Mouse (Mus musculus) inflammation-experienced regulatory T-cells, adult 6 months (primary cell): Measurements from ENCODE around the gene C1s1. TPM values are rescaled to one million over a fixed set of nuclear protein-coding genes. Genes with fewer than 3 reads are reported as not detected.
"Not testable (repeated sequence)": the region's sequence is repeated elsewhere in the genome, so short reads cannot be mapped to it uniquely, and the experiment has no call there.

Source experiments
- ATAC-seq: one replicate; pipeline ENCODE4 v1.8.0; 2017
- polyA plus RNA-seq, 3 experiments: library from polyadenylated mRNA; unstranded; fragments of 100-300 nt; shearing (Covaris generic); gene quantifications; one replicate each; pipeline ENCODE4 v1.2.1; 2017

Gene C1s1
- polyA plus RNA-seq = not detected

DNA sequence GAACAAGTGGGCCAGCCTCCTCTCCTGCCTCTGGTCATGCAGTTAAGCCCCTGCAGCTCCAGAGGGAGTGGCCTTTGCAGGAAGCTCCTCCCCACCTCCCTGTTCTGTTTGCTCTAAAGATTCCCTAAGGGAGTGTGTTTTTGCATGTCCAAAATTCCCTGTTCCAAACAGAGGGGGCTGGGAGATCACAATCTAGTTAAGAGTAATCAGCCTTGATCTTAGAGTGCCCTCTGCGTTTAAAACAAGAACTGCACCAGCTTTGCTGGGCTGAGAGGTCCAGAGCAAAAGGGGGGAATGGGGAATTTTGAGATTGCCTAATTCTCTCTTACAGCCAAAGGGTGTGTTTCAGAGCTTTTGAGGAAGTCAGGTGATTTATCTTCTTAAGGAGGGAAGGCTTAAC is at the start of gene C1s1:
Gene C1s1, minus strand, starts transcription at position 76 of the 400 bp plus-strand sequence.
- ATAC-seq = not testable (repeated sequence)

DNA sequence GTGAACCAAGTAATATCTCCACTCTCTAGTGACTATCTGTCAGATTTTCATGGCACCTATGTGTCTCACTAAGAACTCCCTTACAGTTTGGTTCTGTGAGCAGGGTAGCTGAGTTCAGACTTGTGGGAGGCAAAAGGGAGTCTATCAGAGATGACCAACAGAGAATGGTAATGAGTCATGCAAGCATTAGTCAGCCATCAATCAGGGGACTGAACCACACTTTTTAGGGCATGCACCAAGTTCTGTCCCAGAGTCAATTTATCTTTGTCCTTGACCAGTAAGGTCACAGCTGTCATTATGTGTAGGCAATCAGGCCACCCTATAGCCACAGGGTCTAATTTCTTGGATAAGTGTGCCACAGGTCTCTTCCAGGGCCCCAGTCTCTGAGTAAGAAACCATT is 46.6 kb upstream of the C1s1 start:
- no peak for ATAC-seq

DNA sequence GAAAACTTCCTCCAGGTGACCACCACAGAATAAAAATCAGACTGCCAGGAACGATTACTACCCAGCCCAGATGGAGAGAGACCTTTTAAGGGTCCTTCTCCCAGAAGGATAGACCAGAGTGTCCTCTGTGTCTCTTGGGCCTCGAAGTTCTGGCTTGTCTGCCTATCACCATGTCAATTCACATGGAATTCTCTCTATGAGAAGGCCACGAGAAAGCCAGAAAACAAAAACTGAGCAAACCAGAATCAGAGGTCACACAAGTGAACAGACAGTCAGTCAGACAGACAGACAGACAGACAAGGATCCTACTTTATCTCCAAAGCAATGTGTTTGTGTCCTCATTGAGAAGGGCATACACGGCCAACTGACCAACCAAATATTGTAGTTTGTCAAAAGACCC is 44.1 kb upstream of the C1s1 start:
- ATAC-seq = no peak

DNA sequence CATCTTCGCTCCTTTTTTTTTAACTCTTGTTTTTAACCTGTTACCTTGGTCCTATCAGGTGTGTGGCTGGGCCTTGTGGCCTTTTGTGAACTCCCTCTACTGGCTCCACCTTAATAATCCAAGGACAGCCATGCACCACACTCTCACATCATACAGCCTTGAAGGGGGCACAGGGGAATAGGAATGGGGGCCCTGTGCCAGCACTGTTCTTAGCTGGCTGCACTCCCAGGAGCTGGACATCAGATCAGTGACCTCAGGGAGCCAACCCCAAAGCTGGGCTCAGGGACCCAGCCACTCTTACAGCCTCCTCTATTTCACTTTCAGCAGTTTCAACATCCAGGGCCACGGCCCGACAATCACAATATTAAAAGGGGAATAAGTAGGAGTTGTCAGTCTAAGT is 43.6 kb upstream of the C1s1 start:
- no peak for ATAC-seq

DNA sequence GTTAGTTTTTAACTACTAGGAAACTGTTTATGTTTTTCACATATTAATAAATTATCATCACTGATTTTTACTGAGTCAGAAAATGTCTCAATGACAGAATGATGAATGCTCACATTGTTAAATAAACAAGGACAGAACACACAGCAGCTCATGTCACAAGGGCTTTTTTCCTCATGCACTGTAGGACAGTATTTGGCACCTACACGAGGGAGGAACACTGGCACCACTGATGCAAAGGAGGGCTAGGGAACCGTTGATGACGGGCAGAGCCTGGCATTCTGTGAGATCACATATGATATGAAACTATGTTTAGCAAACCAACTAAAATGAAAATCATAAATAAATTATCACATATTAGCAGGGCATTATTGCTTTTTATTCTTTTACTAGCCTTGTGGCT is 42.8 kb upstream of the C1s1 start:
- no peak for ATAC-seq

DNA sequence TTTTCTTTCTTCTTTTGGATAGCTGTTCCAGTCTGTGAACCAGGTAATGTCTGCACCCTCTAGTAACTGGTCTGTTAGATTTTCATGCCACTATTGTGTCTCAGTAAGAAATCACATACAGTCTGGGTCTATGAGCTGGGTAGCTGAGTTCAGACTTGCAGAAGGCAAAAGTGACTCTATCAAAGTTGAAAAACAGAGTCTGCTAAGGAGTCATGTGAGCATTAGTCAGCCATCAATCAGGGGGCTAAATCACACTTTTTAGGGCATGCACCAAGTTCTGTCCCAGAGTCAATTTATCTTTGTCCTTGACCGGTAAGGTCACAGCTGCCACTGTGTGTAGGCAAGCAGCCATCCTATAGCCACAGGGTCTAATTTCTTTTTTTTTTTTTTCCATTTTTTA is 40.1 kb upstream of the C1s1 start:
- no peak for ATAC-seq

DNA sequence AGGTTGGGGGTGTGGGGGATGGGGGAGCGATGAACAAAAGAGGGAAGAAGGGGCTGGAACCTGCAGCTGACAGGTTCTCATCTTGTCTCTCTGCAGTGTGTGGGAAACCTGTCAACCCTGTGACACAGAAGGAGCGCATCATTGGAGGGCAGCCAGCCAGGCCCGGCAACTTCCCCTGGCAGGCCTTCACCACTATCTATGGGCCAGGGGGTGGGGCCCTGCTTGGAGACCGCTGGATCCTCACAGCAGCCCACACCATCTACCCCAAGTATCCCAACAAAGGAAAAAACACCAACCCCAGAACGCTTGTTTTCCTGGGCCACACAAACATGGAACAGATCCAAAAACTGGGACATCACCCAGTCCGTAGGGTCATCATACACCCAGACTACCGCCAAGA is 38.0 kb upstream of the C1s1 start:
- ATAC-seq = not testable (repeated sequence)

DNA sequence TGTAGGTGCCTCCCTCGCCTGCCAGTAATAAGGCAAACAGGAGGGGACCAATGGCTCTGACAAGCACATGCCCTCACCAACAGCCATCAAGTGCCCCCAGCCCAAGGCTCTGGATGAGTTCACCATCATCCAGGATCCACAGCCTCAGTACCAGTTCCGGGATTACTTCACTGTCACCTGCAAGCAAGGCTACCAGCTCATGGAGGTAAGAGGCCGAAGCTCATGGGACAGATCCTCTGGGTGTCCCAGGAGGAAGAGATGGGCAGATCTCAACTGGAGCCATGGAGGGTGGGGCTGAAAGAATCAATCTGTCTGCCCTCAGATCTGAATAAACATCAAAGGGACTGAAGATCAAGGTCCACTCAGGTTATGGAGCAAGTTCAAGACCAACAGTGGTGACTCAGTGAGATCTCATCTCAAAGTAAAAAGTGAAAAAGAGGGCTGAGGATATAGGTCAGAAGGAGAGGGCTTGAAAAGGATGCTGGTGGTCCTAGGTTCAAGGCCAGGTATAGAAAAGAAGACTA is 33.1 kb upstream of the C1s1 start:
- ATAC-seq = not testable (repeated sequence)

DNA sequence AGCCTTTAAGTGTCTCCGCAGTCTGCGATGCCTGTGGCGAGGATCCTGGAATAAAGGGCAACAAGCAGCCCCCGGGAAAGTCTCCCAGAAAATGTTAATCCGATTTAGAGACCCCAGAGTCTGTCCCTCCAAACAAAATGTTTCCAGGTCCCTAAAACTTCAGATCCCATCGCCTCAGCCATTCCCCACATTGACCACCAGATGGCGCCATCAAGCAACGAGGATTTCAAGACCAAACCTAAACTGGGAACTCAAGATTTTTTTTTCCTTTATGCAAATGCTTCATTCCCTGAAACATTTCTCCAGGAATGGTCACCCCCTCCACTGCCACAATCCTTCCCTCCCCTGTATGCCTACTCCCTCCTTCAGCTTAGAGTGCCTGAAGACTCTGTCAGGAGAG is 27.9 kb upstream of the C1s1 start, which contains the start of gene C1rb:
Gene C1rb, plus strand, starts transcription at position 269 of the 400 bp plus-strand sequence.
- ATAC-seq = no peak

DNA sequence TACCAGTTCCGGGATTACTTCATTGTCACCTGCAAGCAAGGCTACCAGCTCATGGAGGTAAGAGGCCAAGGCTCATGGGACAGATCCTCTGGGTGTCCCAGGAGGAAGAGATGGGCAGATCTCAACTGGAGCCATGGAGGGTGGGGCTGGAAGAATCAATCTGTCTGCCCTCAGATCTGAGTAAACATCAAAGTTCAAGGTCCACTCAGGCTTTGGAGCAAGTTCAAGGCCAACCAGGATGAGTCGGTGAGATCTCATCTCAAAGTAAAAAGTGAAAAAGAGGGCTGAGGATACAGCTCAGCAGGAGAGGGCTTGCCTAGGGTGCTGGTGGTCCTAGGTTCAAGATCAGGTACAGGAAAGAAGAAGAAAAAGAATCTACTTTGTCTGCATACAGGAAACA is 19.5 kb upstream of the C1s1 start:
- not testable (repeated sequence) for ATAC-seq

DNA sequence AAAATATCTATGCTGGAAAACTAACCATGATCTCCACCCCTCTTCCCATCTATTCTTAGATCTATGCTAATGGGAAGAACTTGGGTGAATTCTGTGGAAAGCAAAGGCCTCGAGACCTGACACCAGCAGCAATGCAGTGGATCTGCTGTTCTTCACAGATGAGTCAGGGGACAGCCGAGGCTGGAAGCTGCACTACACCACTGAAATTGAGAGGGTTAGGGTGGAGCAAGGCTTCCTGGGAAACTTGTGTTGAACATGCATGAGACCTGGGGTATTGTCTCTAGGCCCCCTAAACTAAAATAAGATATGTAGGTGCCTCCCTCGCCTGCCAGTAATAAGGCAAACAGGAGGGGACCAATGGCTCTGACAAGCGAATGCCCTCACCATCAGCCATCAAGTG is 19.0 kb upstream of the C1s1 start:
- not testable (repeated sequence) for ATAC-seq

DNA sequence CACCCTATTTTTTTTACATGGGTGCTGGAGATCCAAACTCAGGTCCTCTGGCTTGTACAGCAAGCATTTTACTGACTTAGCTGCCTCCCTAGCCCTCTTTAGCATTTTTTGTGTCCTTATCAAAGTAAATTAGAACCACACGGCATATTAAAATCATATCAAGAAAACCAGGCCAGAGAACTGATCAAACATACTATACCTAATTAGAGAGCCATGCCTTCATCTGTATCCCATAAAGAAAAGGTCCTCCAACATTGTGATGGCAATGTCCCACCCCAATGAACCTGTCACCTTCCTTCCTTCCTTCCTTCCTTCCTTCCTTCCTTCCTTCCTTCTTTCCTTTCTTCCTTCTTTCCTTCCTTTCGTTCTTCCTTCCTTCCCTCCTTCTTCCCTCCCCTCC is 13.8 kb upstream of the C1s1 start:
- ATAC-seq = not testable (repeated sequence)

DNA sequence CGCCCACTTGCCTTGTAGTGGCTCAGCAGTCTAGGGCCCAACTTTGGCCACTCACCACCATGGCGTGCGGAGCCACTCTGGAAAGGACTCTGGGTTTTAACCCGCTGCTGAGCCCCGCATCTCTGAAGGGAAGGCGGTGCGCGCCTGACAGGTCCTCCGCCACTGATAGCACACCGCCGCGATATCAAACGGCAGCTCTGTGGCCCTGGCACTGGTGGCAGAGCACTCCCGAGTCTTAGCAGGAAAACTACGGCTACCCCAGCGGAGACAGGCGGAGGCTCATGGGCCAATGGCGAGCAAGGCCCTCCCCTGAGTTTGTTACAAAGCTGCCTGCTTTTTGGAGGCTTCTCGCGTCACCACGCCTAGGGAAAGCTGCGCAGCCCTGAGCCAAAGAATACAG is 10.6 kb upstream of the C1s1 start:
- no peak for ATAC-seq

DNA sequence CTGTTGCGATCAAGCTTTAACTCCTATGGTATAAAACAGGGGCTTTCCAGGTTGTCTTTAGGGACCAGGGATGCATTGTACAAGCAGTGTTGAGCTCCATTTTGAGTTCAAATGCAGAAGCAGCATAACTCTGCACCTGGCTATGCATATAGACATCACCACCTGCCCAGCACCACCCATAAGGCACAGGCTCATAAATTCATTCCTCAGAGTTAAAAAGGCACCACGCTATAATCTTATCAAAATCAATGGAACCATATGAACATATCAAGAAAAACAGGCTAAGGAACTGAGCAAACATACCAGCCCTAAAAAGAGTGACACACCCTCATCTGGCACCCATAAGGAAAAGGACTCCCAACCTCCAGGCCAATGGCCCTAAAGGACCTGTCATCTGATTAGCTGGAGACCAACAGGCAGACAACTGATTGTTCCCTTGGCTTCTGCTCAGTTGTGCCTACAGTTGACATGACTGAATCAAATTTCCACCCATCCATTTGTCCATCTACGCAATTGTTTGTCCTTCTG is 6.9 kb upstream of the C1s1 start:
- no peak for ATAC-seq

DNA sequence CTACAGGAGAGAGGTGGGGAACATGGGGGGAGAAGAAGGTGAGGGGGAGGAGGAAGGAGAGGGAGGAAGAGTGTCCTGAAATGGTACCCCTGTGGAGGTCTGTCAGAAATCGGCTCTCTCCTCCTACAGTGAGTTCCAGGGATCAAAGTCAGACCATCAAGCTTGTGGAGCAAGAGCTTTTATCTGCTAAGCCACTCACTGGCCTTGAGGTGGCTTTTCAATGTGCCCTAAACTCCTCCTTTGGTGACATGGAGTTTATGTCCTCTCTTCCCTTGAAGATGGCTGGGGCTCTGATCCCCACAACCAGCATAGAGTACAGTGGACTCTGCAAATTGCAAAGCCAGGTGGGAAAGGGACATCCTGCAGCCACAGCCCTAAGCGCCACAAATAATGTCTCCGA is 5.8 kb upstream of the C1s1 start:
- ATAC-seq = not testable (repeated sequence)

DNA sequence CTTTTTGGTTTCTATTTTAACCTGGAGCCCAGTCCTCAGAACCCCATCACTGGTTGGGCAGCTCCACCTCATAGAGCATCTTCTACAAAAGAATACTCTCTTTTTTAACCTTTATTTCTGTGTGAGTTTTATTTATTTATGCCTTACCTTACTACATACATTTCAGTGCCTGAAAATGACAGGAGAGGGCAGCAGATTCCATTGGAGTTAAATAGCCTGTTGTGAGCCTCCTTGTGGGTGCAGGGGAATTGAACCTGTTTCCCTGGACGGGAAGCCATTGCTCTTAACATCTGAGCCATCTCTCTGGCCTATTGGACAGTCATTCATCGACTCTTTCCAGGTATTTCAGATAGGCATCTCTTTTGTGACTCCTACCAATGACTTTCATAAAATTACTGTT is 3.3 kb upstream of the C1s1 start:
- ATAC-seq = no peak

DNA sequence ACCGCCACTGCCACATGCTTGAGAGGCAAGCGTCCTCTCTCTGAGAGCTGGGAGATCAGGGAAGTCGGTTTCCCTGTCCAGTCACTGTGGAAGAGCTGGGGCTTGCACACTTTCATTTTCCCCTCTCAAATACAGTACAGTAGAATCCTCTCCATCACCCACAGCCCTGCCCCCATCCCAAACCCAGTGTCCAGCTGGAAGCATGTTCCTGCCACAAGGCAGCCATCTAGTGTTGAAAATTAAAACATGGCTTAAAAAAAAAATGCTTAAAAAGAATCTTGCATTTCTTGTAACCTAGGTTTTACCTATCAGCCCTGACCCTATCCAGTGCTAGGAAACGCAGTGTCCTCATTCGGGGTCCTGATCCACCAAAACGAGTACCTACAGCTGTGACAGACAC is 2.3 kb upstream of the C1s1 start:
- no peak for ATAC-seq

DNA sequence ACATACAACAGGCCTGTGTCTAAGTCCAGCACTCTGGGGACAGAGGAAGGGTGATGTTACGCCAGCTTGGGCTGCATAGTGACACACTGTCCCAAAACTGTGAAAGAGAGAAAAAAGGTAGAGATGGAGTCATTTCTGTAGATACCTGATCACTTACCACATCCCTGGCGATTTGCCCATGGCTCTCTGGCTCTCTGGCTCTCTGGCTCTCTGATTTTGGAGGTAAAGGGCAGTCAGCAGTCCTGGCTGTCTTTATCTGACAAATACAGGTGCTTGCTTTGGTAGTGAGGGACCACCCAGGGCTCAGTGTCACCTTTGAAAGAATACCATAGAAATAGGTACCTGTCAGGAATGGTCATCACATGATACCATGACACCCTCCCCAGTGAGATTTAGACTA is 983 bp downstream of the C1s1 start:
- not testable (repeated sequence) for ATAC-seq

DNA sequence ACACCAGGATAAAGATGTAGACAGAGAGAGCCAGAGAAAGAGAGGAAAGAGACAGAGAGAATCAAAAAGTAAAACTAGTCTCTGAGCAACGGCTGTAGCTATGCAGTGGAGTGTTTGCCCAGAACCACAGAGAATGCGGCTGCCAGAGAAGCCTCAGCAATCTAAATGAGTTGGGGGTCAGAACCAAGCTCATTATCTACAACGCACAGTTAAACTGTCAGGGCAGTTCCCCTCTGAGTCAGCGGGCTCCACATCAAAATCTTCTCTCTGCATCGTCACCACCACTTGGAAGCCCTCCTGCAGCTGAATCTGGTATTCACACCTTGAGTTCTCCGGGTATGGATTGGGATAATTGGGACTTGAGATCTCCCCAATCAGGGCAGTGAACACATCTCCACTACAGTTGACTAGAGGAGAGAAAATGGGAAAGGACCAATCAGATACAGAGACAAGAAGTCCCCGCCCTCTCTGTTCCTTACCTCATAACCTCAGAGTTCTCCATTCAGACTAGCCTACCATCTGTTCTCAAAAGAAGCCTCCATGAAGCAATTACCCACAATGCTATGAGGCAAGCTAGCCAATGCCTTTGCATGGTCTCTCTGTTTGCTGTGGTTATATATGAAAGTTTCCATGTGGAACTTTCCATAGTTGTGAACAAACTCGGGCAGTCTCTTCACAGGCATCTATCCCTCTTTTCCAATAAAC is 5.9 kb downstream of the C1s1 start:
- not testable (repeated sequence) for ATAC-seq

DNA sequence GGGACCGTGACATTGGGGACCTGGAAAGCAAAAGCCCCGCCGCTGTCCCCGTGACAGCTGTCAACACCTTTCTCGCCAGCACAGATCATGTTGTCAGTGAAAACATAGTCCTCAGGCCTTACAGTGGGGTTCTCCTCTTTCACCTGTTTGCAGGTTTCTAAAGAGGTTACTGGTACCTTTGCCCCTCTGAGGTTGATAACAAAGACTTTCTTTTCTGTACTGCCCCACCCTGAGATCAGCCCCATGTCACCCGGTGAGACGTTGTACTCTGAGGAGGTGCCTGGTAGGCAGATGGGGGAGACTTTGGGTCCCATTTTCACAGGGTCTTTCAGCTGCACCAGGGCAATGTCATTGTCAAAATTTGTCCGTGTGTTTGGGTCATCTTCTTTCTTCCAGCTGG is 11.1 kb downstream of the C1s1 start:
- ATAC-seq = no peak

DNA sequence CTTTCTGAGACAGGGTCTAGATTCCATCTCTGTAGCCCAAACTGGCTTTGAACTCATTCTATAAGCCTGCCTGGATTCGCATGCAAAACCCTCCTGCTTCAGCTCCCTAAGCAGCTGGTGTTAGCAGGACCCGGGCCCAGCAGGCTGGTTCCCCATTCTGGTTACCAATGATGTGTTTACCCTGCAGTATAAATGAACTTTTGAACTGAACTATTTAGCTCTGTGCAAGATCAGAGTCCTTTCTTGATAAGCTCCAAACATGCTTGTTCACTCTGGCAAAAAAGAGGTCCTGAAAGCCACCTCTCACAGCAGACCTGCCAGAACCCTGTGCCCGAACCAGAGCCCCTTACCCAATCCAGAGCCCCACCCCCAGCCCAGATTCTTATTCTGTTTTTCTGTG is 14.3 kb downstream of the C1s1 start:
- ATAC-seq = no peak

DNA sequence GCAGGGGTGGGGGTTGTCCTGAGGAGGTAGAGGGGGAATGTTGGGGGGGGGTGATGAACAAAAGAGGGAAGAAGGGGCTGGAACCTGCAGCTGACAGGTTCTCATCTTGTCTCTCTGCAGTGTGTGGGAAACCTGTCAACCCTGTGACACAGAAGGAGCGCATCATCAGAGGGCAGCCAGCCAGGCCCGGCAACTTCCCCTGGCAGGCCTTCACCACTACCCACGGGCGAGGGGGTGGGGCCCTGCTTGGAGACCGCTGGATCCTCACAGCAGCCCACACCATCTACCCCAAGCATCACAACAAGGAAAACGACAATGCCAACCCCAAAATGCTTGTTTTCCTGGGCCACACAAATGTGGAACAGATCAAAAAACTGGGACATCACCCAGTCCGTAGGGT is 20.1 kb downstream of the C1s1 start:
- ATAC-seq = not testable (repeated sequence)

DNA sequence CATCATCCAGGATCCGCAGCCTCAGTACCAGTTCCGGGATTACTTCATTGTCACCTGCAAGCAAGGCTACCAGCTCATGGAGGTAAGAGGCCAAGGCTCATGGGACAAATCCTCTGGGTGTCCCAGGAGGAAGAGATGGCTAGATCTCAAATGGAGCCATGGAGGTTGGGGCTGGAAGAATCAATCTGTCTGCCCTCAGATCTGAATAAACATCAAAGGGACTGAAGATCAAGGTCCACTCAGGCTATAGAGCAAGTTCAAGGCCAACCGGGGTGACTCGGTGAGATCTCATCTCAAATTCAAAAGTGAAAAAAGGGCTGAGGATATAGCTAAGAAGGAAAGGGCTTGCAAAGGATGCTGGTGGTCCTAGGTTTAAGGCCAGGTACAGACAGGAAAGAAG is 24.4 kb downstream of the C1s1 start:
- not testable (repeated sequence) for ATAC-seq

DNA sequence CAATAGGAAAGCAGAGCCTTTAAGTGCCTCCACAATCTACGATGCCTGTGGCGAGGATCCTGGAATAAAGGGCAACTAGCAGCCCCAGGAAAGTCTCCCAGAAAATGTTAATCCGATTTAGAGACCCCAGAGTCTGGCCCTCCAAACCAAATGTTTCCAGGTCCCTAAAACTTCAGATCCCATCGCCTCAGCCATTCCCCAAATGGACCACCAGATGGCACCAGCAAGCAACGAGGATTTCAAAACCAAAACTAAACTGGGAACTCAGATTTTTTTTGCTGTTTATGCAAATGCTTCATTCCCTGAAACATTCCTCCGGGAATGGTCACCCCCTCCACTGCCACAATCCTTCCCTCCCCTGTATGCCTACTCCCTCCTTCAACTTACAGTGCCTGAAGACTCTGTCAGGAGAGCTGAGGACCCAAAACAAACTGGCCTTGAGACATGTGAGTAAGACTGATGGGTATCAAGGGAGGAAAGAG is 29.8 kb downstream of the C1s1 start, which contains the start of gene C1ra:
Gene C1ra, plus strand, starts transcription at position 51 of the 482 bp plus-strand sequence.
- ATAC-seq = no peak
